Mouse (Mus musculus) stomach, embryonic 16.5 days (tissue): ENCODE results near the gene Zfyve27. TPM values are rescaled to one million over a fixed set of nuclear protein-coding genes. Genes with fewer than 3 reads are reported as not detected.

ENCODE experiments used
- ATAC-seq: fragments of 200-750 bp; cut with Nextera tagmentation; 2 replicates; pipeline ENCODE4 v1.8.0; 2017; ENCODE audit warnings: moderate number of reproducible peaks, moderate TSS enrichment; ENCODE audit not compliant: insufficient read depth, low FRiP score
- H3K27ac ChIP-seq: fragments of 300-500 bp; sonication (generic); 2 replicates; pipeline ENCODE4 v1.5.1; 2014; ENCODE audit warnings: low read length
- H3K27me3 ChIP-seq: fragments of 300-500 bp; sonication (generic); 2 replicates; pipeline ENCODE4 v1.6.1; 2014; ENCODE audit warnings: low read length, control low read depth, mixed read lengths; ENCODE audit not compliant: control insufficient read depth, insufficient read depth
- H3K36me3 ChIP-seq: fragments of 300-500 bp; sonication (generic); 2 replicates; pipeline ENCODE4 v1.6.1; 2014; ENCODE audit warnings: low read length; ENCODE audit not compliant: control insufficient read depth, insufficient read depth
- H3K4me1 ChIP-seq: fragments of 300-500 bp; sonication (generic); 2 replicates; pipeline ENCODE4 v1.6.1; 2014; ENCODE audit warnings: low read length, control low read depth, mixed read lengths; ENCODE audit not compliant: control insufficient read depth, insufficient read depth
- H3K4me2 ChIP-seq: fragments of 300-500 bp; sonication (generic); 2 replicates; pipeline ENCODE4 v1.6.1; 2014; ENCODE audit warnings: low read depth, low read length, mixed read lengths
- H3K4me3 ChIP-seq: fragments of 300-500 bp; sonication (generic); replicated peaks from 2 replicates; pipeline ENCODE4 v1.5.1; 2014; ENCODE audit warnings: mild to moderate bottlenecking, low read length
- H3K9ac ChIP-seq: fragments of 300-500 bp; sonication (generic); 2 replicates; pipeline ENCODE4 v1.6.1; 2014; ENCODE audit warnings: low read length
- H3K9me3 ChIP-seq: fragments of 300-500 bp; sonication (generic); replicated peaks from 2 replicates; pipeline ENCODE4 v1.6.1; 2016; ENCODE audit warnings: low read length, control low read depth; ENCODE audit not compliant: control insufficient read depth
- WGBS: fragments of 180-500 bp; shearing (Covaris S2); extraction: QIAGEN DNeasy Blood & Tissue Kit; methylation state at CpG from one replicate; pipeline ENCODE4 v1.1.7; 2014; 5-methylcytosine and 5-hydroxymethylcytosine counted together
- polyA plus RNA-seq: library from polyadenylated mRNA; unstranded; fragments of >200 nt; fragmentation: Nextera tagmentation; extraction: Ambion mirVana; gene quantifications from 2 replicates; pipeline ENCODE4 v1.2.1, GENCODE M21; 2015

Zfyve27 gene
- polyA plus RNA-seq, 1 experiment from 2014 or later: 23.8 TPM

DNA sequence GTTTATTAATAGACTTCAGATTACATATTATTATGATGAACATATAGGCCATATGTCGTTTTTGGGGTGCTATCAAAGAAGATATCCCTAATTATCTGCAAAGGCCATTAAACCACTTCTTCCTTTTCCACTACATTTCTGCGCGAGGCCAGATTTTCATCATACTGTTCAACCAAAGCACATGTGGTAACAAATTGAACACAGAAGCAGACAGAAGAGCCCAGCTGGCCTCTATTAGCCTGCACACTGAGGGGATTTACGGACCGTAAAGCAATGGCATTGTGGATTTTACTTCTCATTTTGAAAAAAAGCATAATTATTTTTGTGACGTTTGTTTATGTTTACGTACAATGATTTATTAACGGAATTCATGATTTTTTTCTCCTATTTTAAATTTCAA lies 41.5 kb downstream of the Zfyve27 start:
- no peak for ATAC-seq
- Histone ChIP-seq H3K4me3 (no peak overlapping the region), H3K4me1 (peaks cover 6% of the 10 kb centered on the region; the same call in 1 of the 2 replicates), H3K27me3 (peaks cover 31% of the 10 kb centered on the region), H3K9me3 (no peaks in the 10 kb centered on the region), H3K36me3 (no peaks in the 10 kb centered on the region), H3K9ac (no peak overlapping the region), H3K27ac (no peak overlapping the region), H3K4me2 (no peak overlapping the region)
- 76% methylated on average over 8 of the region's 8 CpGs for WGBS

DNA sequence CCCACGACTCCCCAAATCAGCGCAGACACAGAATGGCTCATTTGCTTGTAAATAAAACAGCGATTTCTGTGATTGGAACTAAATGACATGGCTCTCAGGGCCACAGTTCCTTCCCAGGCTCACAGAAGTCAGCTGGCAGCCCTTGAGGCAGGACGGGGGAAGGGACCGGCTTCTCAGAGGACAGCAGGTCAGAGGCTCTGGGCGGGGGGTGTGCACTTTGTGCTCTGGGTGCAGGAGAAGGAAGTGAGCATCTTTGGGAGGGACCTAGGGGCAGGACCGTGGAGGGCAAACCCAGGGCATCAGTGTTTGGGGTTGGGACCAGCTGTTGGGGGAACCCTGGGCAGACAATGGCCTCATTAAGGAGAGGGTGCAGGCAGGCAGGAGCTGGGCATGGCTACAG lies 45.7 kb downstream of the Zfyve27 start:
- Histone ChIP-seq H3K9me3 (no peaks in the 10 kb centered on the region), H3K4me3 (no peak overlapping the region), H3K36me3 (no peaks in the 10 kb centered on the region), H3K27me3 (no peaks in the 10 kb centered on the region), H3K4me2 (no peak overlapping the region), H3K9ac (no peak overlapping the region), H3K27ac (no peak overlapping the region), H3K4me1 (no peaks in the 10 kb centered on the region)
- 46% methylated on average over 7 of the region's 7 CpGs for WGBS
- ATAC-seq: no peak

DNA sequence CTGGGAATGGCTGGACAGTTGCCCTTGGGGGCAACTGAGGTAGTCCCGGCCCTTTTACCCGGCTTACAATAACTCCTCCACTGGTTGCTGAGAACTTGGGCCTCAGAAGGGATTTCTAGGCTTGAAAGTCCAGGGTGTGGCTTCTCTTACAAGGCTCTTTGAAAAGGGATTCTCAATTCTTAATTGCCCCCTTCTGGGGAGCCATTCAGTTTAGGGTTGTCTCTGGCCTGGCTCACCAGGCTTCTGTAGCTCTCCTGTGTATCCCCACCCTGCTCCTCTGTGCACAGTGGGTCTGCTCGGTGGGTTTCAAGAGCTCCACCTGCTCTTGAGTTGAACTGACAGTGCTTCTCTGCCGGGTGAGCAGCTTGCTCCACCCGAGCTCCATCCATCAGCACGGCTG lies 46.2 kb downstream of the Zfyve27 start:
- 54% methylated on average over 6 of the region's 6 CpGs for WGBS
- H3K4me3 ChIP-seq: no peak overlapping the region

DNA sequence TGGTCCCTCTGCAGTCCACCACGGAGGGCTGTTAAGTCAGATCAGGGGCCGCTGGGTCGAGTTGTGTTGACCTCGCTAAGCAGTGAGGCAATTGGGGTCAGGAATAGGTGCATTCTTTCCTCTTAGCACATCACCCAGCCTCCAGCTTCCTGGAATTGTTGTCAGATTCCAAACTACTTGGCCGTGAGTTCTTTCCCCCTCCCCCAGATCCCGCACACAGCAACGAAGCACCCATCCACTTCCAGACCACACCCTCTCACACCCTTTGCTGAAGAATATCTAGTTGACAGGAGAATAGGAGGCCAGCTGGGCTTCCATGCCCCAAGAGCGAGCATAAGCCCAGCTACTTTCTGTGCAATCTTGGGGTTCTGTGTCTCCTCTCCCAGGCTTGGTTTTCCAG lies 48.2 kb downstream of the Zfyve27 start:
- Histone ChIP-seq H3K27me3 (no peaks in the 10 kb centered on the region), H3K9ac (no peak overlapping the region), H3K27ac (no peak overlapping the region), H3K4me3 (no peak overlapping the region), H3K36me3 (no peaks in the 10 kb centered on the region), H3K4me2 (no peak overlapping the region), H3K9me3 (no peaks in the 10 kb centered on the region), H3K4me1 (no peaks in the 10 kb centered on the region)
- 18% methylated on average over 8 of the region's 8 CpGs for WGBS
- no peak for ATAC-seq

More for the DNA sequence above, 46.2 kb downstream of the Zfyve27 start:
- no peak overlapping the region for H3K27ac ChIP-seq
- no peak for ATAC-seq
- H3K9ac ChIP-seq: no peak overlapping the region
- no peaks in the 10 kb centered on the region for H3K9me3 ChIP-seq
- no peaks in the 10 kb centered on the region for H3K36me3 ChIP-seq
- H3K4me2 ChIP-seq: no peak overlapping the region
- no peaks in the 10 kb centered on the region for H3K4me1 ChIP-seq
- no peaks in the 10 kb centered on the region for H3K27me3 ChIP-seq

DNA sequence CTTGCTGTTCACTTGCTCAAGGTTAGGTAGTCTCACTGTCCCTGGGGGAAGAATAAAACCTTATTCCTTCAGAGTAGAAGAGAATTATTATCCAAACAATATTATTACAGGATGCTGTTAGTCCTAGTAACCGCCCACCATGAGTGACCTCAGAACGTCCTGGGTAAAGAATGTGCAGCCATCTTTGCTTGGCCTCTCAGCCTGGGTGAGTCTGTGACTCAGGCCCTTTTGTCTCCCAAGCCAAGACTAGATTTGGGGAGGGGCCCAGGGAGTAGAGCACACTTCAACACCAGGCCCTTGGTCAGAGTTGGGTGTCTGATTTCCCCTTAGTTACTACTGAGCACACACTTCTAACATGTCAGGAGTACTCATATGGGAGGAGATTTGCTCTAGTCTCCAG lies 50.9 kb downstream of the Zfyve27 start:
- Histone ChIP-seq H3K9ac (no peak overlapping the region), H3K4me3 (no peak overlapping the region), H3K9me3 (no peaks in the 10 kb centered on the region), H3K4me1 (no peaks in the 10 kb centered on the region), H3K27me3 (no peaks in the 10 kb centered on the region), H3K27ac (no peak overlapping the region), H3K36me3 (no peaks in the 10 kb centered on the region), H3K4me2 (no peak overlapping the region)
- WGBS: 35% methylated on average over 2 of the region's 2 CpGs
- ATAC-seq: no peak

DNA sequence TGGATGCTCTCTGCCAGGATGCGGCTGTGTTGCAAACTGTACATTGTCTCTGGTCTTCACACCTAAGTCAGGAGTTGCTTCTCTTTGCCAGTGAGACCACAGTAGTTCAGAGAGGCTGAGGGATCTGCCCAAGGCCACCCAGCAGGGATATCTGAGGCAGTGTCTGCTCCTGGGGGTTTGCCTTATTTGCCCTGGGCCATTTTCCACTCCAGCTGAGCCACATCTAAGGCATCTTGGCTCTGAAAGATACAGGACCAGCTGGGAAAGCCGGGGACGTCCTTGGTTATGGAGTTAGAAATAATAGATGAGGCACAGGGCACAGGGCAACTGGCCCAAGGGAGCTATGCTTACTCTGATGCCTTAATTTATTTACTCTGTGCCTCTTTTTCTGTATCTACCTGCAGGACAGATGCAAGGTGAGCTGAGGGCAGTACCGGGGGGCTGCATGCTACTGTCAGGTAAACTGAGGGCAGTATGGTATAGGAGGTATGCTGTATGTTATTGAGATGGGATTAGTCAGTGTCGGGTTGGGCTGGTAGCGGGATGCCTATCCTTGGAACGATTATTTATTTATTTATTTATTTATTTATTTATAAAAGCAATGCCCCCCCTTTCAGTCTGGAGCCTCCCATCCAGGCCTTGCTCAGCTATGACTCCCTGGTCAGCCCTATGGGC lies 53.1 kb downstream of the Zfyve27 start:
- no peak for ATAC-seq
- Histone ChIP-seq H3K4me2 (no peak overlapping the region), H3K9ac (no peak overlapping the region), H3K36me3 (no peaks in the 10 kb centered on the region), H3K27me3 (no peaks in the 10 kb centered on the region), H3K9me3 (no peaks in the 10 kb centered on the region), H3K4me1 (no peaks in the 10 kb centered on the region), H3K27ac (no peak overlapping the region), H3K4me3 (no peak overlapping the region)
- 60% methylated on average over 7 of the region's 7 CpGs for WGBS

DNA sequence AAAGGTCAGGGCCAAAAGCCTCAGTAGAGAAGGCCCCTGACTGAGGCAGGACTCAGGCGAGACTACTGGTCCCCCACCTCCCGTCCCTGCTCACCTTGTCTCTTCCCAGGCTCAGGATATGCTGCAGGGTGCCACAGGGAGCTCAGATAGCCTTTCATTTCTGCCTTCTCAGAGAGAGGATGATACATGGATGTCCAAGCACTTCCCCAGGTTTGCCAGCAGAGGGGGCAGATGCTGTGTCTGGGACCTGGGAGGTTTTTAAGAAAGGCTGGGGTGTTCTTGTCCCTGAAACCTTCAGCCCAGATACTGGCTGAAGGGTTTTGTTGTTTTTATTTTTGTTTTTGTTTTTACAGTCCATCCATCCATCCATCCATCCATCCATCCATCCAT lies 53.6 kb downstream of the Zfyve27 start:
- WGBS: 7% methylated on average over 2 of the region's 2 CpGs
- no peak overlapping the region for H3K4me3 ChIP-seq
- no peaks in the 10 kb centered on the region for H3K36me3 ChIP-seq
- no peak overlapping the region for H3K4me2 ChIP-seq
- ATAC-seq: no peak
- no peaks in the 10 kb centered on the region for H3K9me3 ChIP-seq
- no peaks in the 10 kb centered on the region for H3K4me1 ChIP-seq
- H3K9ac ChIP-seq: no peak overlapping the region
- H3K27ac ChIP-seq: no peak overlapping the region
- H3K27me3 ChIP-seq: no peaks in the 10 kb centered on the region

DNA sequence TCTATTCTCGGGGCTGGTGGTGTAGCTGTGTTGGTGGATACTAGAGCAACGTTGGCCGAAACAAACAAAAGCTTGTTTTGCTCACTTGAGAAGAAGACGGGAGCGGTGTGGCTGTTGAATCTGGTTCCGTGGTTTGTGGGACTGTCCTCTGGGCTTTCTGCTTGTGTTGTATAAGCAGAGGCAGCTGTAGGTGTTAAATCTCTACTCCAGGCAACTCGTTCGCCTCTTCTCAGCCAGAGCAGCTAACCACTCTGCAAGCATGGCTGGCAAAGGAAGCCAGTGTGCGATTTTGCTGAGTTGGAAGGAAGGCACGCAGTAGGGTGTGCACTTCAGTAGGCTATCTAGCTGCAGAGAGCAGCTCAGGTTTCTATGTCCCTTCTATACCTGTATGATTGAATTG lies 62.7 kb downstream of the Zfyve27 start:
- Histone ChIP-seq H3K4me1 (no peaks in the 10 kb centered on the region), H3K27me3 (no peaks in the 10 kb centered on the region), H3K4me3 (no peak overlapping the region), H3K36me3 (no peaks in the 10 kb centered on the region), H3K9ac (no peak overlapping the region), H3K9me3 (no peaks in the 10 kb centered on the region), H3K4me2 (no peak overlapping the region), H3K27ac (no peak overlapping the region)
- ATAC-seq: no peak
- WGBS: 77% methylated on average over 10 of the region's 10 CpGs

DNA sequence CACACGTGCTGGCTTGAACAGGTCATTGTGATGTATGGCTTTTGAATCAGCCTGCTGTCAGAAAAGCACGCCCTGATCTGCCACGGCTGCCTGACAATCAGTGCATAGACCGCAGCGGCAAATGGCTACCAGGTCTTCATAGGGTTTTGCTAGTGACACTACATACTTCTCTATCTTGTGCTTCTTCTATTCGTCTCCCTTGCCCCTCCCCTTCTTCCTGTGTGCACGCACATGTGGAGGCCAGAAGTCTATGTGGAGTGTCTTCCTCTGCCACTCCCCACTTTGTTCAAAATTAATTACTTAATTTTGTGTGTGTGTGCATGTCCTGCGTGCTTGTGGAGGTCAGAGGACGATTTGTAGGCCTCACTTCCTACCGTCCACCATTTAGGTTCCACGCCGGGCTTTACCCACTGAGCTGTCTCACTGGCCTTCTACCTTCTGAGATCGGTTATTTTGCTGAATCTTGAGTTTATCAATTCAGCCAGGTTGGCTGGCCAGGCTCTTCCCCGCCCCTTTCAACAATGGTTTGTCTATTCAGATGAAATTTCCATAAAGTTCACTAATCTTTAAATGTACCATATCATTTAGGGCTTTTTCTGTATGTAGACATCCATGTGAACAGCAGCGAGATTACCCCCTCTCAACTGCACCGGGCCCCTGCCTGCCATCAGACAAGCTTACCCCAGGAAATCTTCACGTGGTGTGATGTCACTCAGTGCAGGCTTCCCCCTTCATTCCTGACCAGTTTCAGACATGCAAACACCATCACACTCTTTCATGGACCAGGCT lies 65.9 kb downstream of the Zfyve27 start:
- 73% methylated on average over 17 of the region's 17 CpGs for WGBS
- H3K4me3 ChIP-seq: no peak overlapping the region
- H3K27me3 ChIP-seq: no peaks in the 10 kb centered on the region

More for the DNA sequence above, 65.9 kb downstream of the Zfyve27 start:
- Histone ChIP-seq H3K27ac (no peak overlapping the region), H3K36me3 (no peaks in the 10 kb centered on the region), H3K9ac (no peak overlapping the region), H3K4me2 (no peak overlapping the region), H3K4me1 (no peaks in the 10 kb centered on the region), H3K9me3 (no peaks in the 10 kb centered on the region)
- no peak for ATAC-seq
